Mouse (Mus musculus) embryonic facial prominence, embryonic 15.5 days (tissue): ENCODE results near the gene Hipk3. TPM values are rescaled to one million over a fixed set of nuclear protein-coding genes. Genes with fewer than 3 reads are reported as not detected.

Experiments
- ATAC-seq: fragments of 200-750 bp; cut with Nextera tagmentation; 2 replicates; pipeline ENCODE4 v1.8.0; 2017; ENCODE audit warnings: low read depth, moderate TSS enrichment; ENCODE audit not compliant: insufficient number of reproducible peaks, low FRiP score, low TSS enrichment
- H3K27ac ChIP-seq: fragments of 300-500 bp; sonication (generic); replicated peaks from 2 replicates; pipeline ENCODE4 v1.5.1; 2015; ENCODE audit warnings: mild to moderate bottlenecking, inconsistent platforms
- H3K27me3 ChIP-seq: fragments of 300-500 bp; sonication (generic); 2 replicates; pipeline ENCODE4 v1.6.1; 2015; ENCODE audit warnings: inconsistent platforms
- H3K36me3 ChIP-seq: fragments of 300-500 bp; sonication (generic); 2 replicates; pipeline ENCODE4 v1.6.1; 2015; ENCODE audit warnings: mild to moderate bottlenecking, inconsistent platforms
- H3K4me1 ChIP-seq: fragments of 300-500 bp; sonication (generic); 2 replicates; pipeline ENCODE4 v1.6.1; 2015; ENCODE audit warnings: inconsistent platforms
- H3K4me2 ChIP-seq: fragments of 300-500 bp; sonication (generic); replicated peaks from 2 replicates; pipeline ENCODE4 v1.6.1; 2015; ENCODE audit warnings: mild to moderate bottlenecking, inconsistent platforms
- H3K4me3 ChIP-seq: fragments of 300-500 bp; sonication (generic); replicated peaks from 2 replicates; pipeline ENCODE4 v1.5.1; 2015; ENCODE audit warnings: mild to moderate bottlenecking, inconsistent platforms
- H3K9ac ChIP-seq: fragments of 300-500 bp; sonication (generic); 2 replicates; pipeline ENCODE4 v1.6.1; 2015; ENCODE audit warnings: inconsistent platforms
- H3K9me3 ChIP-seq: fragments of 300-500 bp; sonication (generic); replicated peaks from 2 replicates; pipeline ENCODE4 v1.6.1; 2016; ENCODE audit warnings: inconsistent platforms
- WGBS: fragments of 180-500 bp; shearing (Covaris S2); methylation state at CpG from one replicate; pipeline ENCODE4 v1.1.7; 2015; 5-methylcytosine and 5-hydroxymethylcytosine counted together
- polyA plus RNA-seq: library from polyadenylated mRNA; unstranded; fragments of >200 nt; fragmentation: Nextera tagmentation; extraction: Ambion mirVana; gene quantifications from 2 replicates; pipeline ENCODE4 v1.2.1, GENCODE M21; 2015

Hipk3 gene
- polyA plus RNA-seq, 1 experiment from 2014 or later, result 17.5 TPM

GRCm38 (mm10) chr2:104411806-104412205 lies 82.4 kb downstream of the Hipk3 start:
- Histone ChIP-seq H3K9me3 (no peaks in the 10 kb centered on the region), H3K36me3 (no peaks in the 10 kb centered on the region), H3K4me3 (no peak overlapping the region), H3K4me1 (peaks cover 16% of the 10 kb centered on the region), H3K4me2 (no peak overlapping the region), H3K9ac (no peak overlapping the region), H3K27ac (no peak overlapping the region), H3K27me3 (peaks cover 55% of the 10 kb centered on the region)
- WGBS, result 86% methylated on average over 7 of the region's 7 CpGs
- ATAC-seq, result no peak

GRCm38 (mm10) chr2:104410963-104411545 lies 83.2 kb downstream of the Hipk3 start, which contains the start of gene D430041D05Rik:
Gene D430041D05Rik, minus strand, starts transcription at chr2:104411013.
- peak within 1 kb of the TSS; percentile 100 for H3K4me2 ChIP-seq
- 62% methylated on average over 4 of the region's 4 CpGs for WGBS
- peak within 1 kb of the TSS; percentile 60 for H3K4me3 ChIP-seq
- peaks cover 57% of the 10 kb centered on the region for H3K27me3 ChIP-seq
- H3K36me3 ChIP-seq, result no peaks in the 10 kb centered on the region
- H3K9me3 ChIP-seq, result no peaks in the 10 kb centered on the region
- ATAC-seq, result no peak
- peaks cover 16% of the 10 kb centered on the region for H3K4me1 ChIP-seq
- no peak within 1 kb of the TSS for H3K27ac ChIP-seq
- peak within 1 kb of the TSS; percentile 31; the same call in 1 of the 2 replicates for H3K9ac ChIP-seq

- peak overlapping the region; percentile 100 for H3K4me2 ChIP-seq
- peak; percentile 64; the same call in 1 of the 2 replicates for ATAC-seq
- under 1% methylated on average over 111 of the region's 111 CpGs for WGBS
These were observed 84.1 kb downstream of the Hipk3 start for GRCm38 (mm10) chr2:104409851-104410821.

GRCm38 (mm10) chr2:104408351-104408750 lies 85.9 kb downstream of the Hipk3 start:
- H3K9me3 ChIP-seq, result no peaks in the 10 kb centered on the region
- peaks cover 57% of the 10 kb centered on the region for H3K27me3 ChIP-seq
- peaks cover 16% of the 10 kb centered on the region for H3K4me1 ChIP-seq
- 71% methylated on average over 7 of the region's 7 CpGs for WGBS
- H3K9ac ChIP-seq, result no peak overlapping the region
- no peak for ATAC-seq
- no peaks in the 10 kb centered on the region for H3K36me3 ChIP-seq
- no peak overlapping the region for H3K4me3 ChIP-seq
- H3K27ac ChIP-seq, result no peak overlapping the region
- H3K4me2 ChIP-seq, result no peak overlapping the region

More at GRCm38 (mm10) chr2:104409851-104410821, 84.1 kb downstream of the Hipk3 start:
- H3K36me3 ChIP-seq, result no peaks in the 10 kb centered on the region
- H3K4me1 ChIP-seq, result peaks cover 16% of the 10 kb centered on the region
- peak overlapping the region; percentile 60 for H3K4me3 ChIP-seq
- peak overlapping the region; percentile 31; the same call in 1 of the 2 replicates for H3K9ac ChIP-seq
- H3K9me3 ChIP-seq, result no peaks in the 10 kb centered on the region
- H3K27ac ChIP-seq, result no peak overlapping the region
- peaks cover 57% of the 10 kb centered on the region for H3K27me3 ChIP-seq

GRCm38 (mm10) chr2:104407913-104408312 lies 86.3 kb downstream of the Hipk3 start:
- no peak for ATAC-seq

GRCm38 (mm10) chr2:104404036-104404435 lies 90.2 kb downstream of the Hipk3 start:
- H3K4me2 ChIP-seq, result no peak overlapping the region
- H3K36me3 ChIP-seq, result no peaks in the 10 kb centered on the region
- no peak overlapping the region for H3K27ac ChIP-seq
- peaks cover 22% of the 10 kb centered on the region for H3K27me3 ChIP-seq
- ATAC-seq, result no peak
- no peak overlapping the region for H3K9ac ChIP-seq
- H3K9me3 ChIP-seq, result no peaks in the 10 kb centered on the region
- H3K4me1 ChIP-seq, result no peaks in the 10 kb centered on the region
- no peak overlapping the region for H3K4me3 ChIP-seq
- 83% methylated on average over 6 of the region's 6 CpGs for WGBS

More at GRCm38 (mm10) chr2:104407913-104408312, 86.3 kb downstream of the Hipk3 start:
- Histone ChIP-seq H3K27me3 (peaks cover 53% of the 10 kb centered on the region), H3K4me1 (peaks cover 16% of the 10 kb centered on the region), H3K4me2 (no peak overlapping the region), H3K9ac (no peak overlapping the region), H3K9me3 (no peaks in the 10 kb centered on the region), H3K27ac (no peak overlapping the region), H3K36me3 (no peaks in the 10 kb centered on the region), H3K4me3 (no peak overlapping the region)
- 69% methylated on average over 4 of the region's 4 CpGs for WGBS

- no peaks in the 10 kb centered on the region for H3K27me3 ChIP-seq
- no peaks in the 10 kb centered on the region for H3K36me3 ChIP-seq
- H3K9me3 ChIP-seq, result no peaks in the 10 kb centered on the region
- H3K4me1 ChIP-seq, result no peaks in the 10 kb centered on the region
- H3K4me3 ChIP-seq, result no peak overlapping the region
- H3K9ac ChIP-seq, result no peak overlapping the region
- no peak overlapping the region for H3K4me2 ChIP-seq
- H3K27ac ChIP-seq, result no peak overlapping the region
- no peak for ATAC-seq
- 84% methylated on average over 6 of the region's 6 CpGs for WGBS
These were observed 95.5 kb downstream of the Hipk3 start for GRCm38 (mm10) chr2:104398651-104399290.

GRCm38 (mm10) chr2:104395961-104396360 lies 98.3 kb downstream of the Hipk3 start:
- H3K9me3 ChIP-seq, result no peaks in the 10 kb centered on the region
- H3K27me3 ChIP-seq, result no peaks in the 10 kb centered on the region
- WGBS, result 81% methylated on average over 9 of the region's 9 CpGs
- no peak overlapping the region for H3K4me2 ChIP-seq
- H3K4me3 ChIP-seq, result no peak overlapping the region
- no peaks in the 10 kb centered on the region for H3K4me1 ChIP-seq
- H3K36me3 ChIP-seq, result no peaks in the 10 kb centered on the region
- H3K27ac ChIP-seq, result no peak overlapping the region
- H3K9ac ChIP-seq, result no peak overlapping the region
- ATAC-seq, result no peak

- no peaks in the 10 kb centered on the region for H3K9me3 ChIP-seq
- H3K27me3 ChIP-seq, result no peaks in the 10 kb centered on the region
- H3K27ac ChIP-seq, result no peak overlapping the region
- H3K9ac ChIP-seq, result no peak overlapping the region
- no peak overlapping the region for H3K4me2 ChIP-seq
- WGBS, result 59% methylated on average over 2 of the region's 2 CpGs
- no peaks in the 10 kb centered on the region for H3K36me3 ChIP-seq
- ATAC-seq, result no peak
- no peaks in the 10 kb centered on the region for H3K4me1 ChIP-seq
- no peak overlapping the region for H3K4me3 ChIP-seq
These were observed 99.5 kb downstream of the Hipk3 start for GRCm38 (mm10) chr2:104394769-104395168.

GRCm38 (mm10) chr2:104392700-104393312 lies 101.4 kb downstream of the Hipk3 start:
- no peaks in the 10 kb centered on the region for H3K9me3 ChIP-seq
- 77% methylated on average over 4 of the region's 4 CpGs for WGBS
- no peaks in the 10 kb centered on the region for H3K36me3 ChIP-seq
- no peak overlapping the region for H3K4me3 ChIP-seq
- ATAC-seq, result no peak
- H3K27ac ChIP-seq, result no peak overlapping the region
- no peak overlapping the region for H3K4me2 ChIP-seq
- H3K4me1 ChIP-seq, result no peaks in the 10 kb centered on the region
- H3K9ac ChIP-seq, result no peak overlapping the region
- no peaks in the 10 kb centered on the region for H3K27me3 ChIP-seq

GRCm38 (mm10) chr2:104389231-104389630 lies 105.0 kb downstream of the Hipk3 start:
- Histone ChIP-seq H3K27ac (no peak overlapping the region), H3K36me3 (no peaks in the 10 kb centered on the region), H3K4me3 (no peak overlapping the region), H3K27me3 (no peaks in the 10 kb centered on the region), H3K9me3 (no peaks in the 10 kb centered on the region), H3K9ac (no peak overlapping the region), H3K4me1 (no peaks in the 10 kb centered on the region), H3K4me2 (no peak overlapping the region)
- WGBS, result 90% methylated on average over 11 of the region's 11 CpGs
- no peak for ATAC-seq
